Mouse (Mus musculus) E14TG2a.4 (cell line): ENCODE measurements around the gene Cabcoco1.

Experiments used
- CTCF ChIP-seq: conservative IDR thresholded peaks from 2 replicates; pipeline ENCODE4 v1.5.1; 2014; ENCODE audit warnings: low read length
- POU5F1 ChIP-seq: IDR thresholded peaks from 2 replicates; pipeline ENCODE4 v1.6.1; 2014; ENCODE audit warnings: low read length, borderline replicate concordance

- TF ChIP-seq CTCF (no peak), POU5F1 (no peak)
Measured at GRCm38 (mm10) chr10:68431346-68431745, 110.3 kb downstream of the Cabcoco1 start.
